Mouse (Mus musculus) thymus, adult 2 months (tissue): ENCODE measurements around the gene Tmem170.

ENCODE experiments used
- CTCF ChIP-seq: fragments of 200-500 bp; IDR thresholded peaks from 2 replicates; pipeline ENCODE4 v1.5.1; 2012; ENCODE audit warnings: mild to moderate bottlenecking, control low read depth, low read length, moderate library complexity, borderline replicate concordance; ENCODE audit not compliant: control insufficient read depth, poor library complexity, insufficient read depth; ENCODE audit errors: extremely low read depth
- POLR2A ChIP-seq: fragments of 200-500 bp; IDR thresholded peaks from 2 replicates; pipeline ENCODE4 v1.6.1; 2012; ENCODE audit warnings: mild to moderate bottlenecking, low read length, control low read depth, moderate library complexity; ENCODE audit not compliant: control insufficient read depth, poor library complexity, insufficient read depth; ENCODE audit errors: extremely low read depth

- TF ChIP-seq CTCF (no peak), POLR2A (no peak)
Observed at GRCm38 (mm10) chr8:111864648-111865047, 11.9 kb downstream of the Tmem170 start.
